Mouse (Mus musculus) embryonic facial prominence, embryonic 11.5 days (tissue): ENCODE data around the gene Prim1. TPM values are rescaled to one million over a fixed set of nuclear protein-coding genes. Genes with fewer than 3 reads are reported as not detected.

Source experiments
- ATAC-seq: fragments of 200-750 bp; cut with Nextera tagmentation; replicated peaks from 2 replicates; pipeline ENCODE4 v1.8.0; 2017; ENCODE audit warnings: low read depth; ENCODE audit not compliant: insufficient number of reproducible peaks, low FRiP score, low TSS enrichment
- DNase-seq: peaks from one replicate; pipeline ENCODE4 v3.0.0-alpha.2; 2015; ENCODE audit warnings: low spot score
- H3K27ac ChIP-seq: fragments of 300-500 bp; sonication (generic); replicated peaks from 2 replicates; pipeline ENCODE4 v1.5.1; 2014; ENCODE audit warnings: mild to moderate bottlenecking, low read depth, low read length, control low read depth
- H3K27me3 ChIP-seq: fragments of 300-500 bp; sonication (generic); 2 replicates; pipeline ENCODE4 v1.6.1; 2014; ENCODE audit warnings: mild to moderate bottlenecking, low read length, moderate library complexity, mixed read lengths; ENCODE audit not compliant: control insufficient read depth, insufficient read depth
- H3K36me3 ChIP-seq: fragments of 300-500 bp; sonication (generic); replicated peaks from 2 replicates; pipeline ENCODE4 v1.6.1; 2014; ENCODE audit warnings: low read depth, mild to moderate bottlenecking, low read length, moderate library complexity, mixed read lengths; ENCODE audit not compliant: control insufficient read depth, insufficient read depth
- H3K4me1 ChIP-seq: fragments of 300-500 bp; sonication (generic); 2 replicates; pipeline ENCODE4 v1.6.1; 2014; ENCODE audit warnings: low read length, mixed read lengths; ENCODE audit not compliant: control insufficient read depth, insufficient read depth
- H3K4me2 ChIP-seq: fragments of 300-500 bp; sonication (generic); 2 replicates; pipeline ENCODE4 v1.6.1; 2014; ENCODE audit warnings: low read depth, mild to moderate bottlenecking, control low read depth, low read length, moderate library complexity
- H3K4me3 ChIP-seq: fragments of 300-500 bp; sonication (generic); 2 replicates; pipeline ENCODE4 v1.5.1; 2014; ENCODE audit warnings: low read depth, low read length, control low read depth
- H3K9ac ChIP-seq: fragments of 300-500 bp; sonication (generic); replicated peaks from 2 replicates; pipeline ENCODE4 v1.6.1; 2014; ENCODE audit warnings: mild to moderate bottlenecking, control low read depth, low read length
- H3K9me3 ChIP-seq: fragments of 300-500 bp; sonication (generic); replicated peaks from 2 replicates; pipeline ENCODE4 v1.6.1; 2016; ENCODE audit warnings: mild to moderate bottlenecking, low read length, inconsistent platforms, mixed read lengths; ENCODE audit not compliant: control insufficient read depth
- WGBS: fragments of 180-500 bp; shearing (Covaris S2); extraction: QIAGEN DNeasy Blood & Tissue Kit; methylation state at CpG from one replicate; pipeline ENCODE4 v1.1.7; 2014; 5-methylcytosine and 5-hydroxymethylcytosine counted together
- polyA plus RNA-seq: library from polyadenylated mRNA; unstranded; fragments of >200 nt; fragmentation: Nextera tagmentation; extraction: Ambion mirVana; gene quantifications from 2 replicates; pipeline ENCODE4 v1.2.1, GENCODE M21; 2014

The Prim1 gene
- polyA plus RNA-seq, 1 experiment from 2014 or later: 132 TPM

GRCm38 (mm10) chr10:127985601-127986000 lies 29.4 kb upstream of the Prim1 start:
- no peaks in the 10 kb centered on the region for H3K27me3 ChIP-seq
- no peaks in the 10 kb centered on the region for H3K9me3 ChIP-seq
- ATAC-seq: no peak
- no peak overlapping the region for H3K4me2 ChIP-seq
- H3K4me3 ChIP-seq: no peak overlapping the region
- DNase-seq: no peak
- no peak overlapping the region for H3K27ac ChIP-seq
- H3K9ac ChIP-seq: no peak overlapping the region
- no peaks in the 10 kb centered on the region for H3K36me3 ChIP-seq
- no peaks in the 10 kb centered on the region for H3K4me1 ChIP-seq
- WGBS: 34% methylated on average over 8 of the region's 8 CpGs

- Histone ChIP-seq H3K27me3 (no peaks in the 10 kb centered on the region), H3K27ac (no peak overlapping the region), H3K9me3 (no peaks in the 10 kb centered on the region), H3K4me2 (no peak overlapping the region), H3K36me3 (no peaks in the 10 kb centered on the region), H3K9ac (no peak overlapping the region), H3K4me3 (no peak overlapping the region), H3K4me1 (no peaks in the 10 kb centered on the region)
- WGBS: 93% methylated on average over 3 of the region's 3 CpGs
- DNase-seq (no peak), ATAC-seq (no peak)
Observed at GRCm38 (mm10) chr10:127996690-127997089, 18.3 kb upstream of the Prim1 start.

- ATAC-seq: no peak
- 92% methylated on average over 1 of the region's 1 CpGs for WGBS
- no peak overlapping the region for H3K9ac ChIP-seq
- no peak for DNase-seq
- no peaks in the 10 kb centered on the region for H3K36me3 ChIP-seq
- no peaks in the 10 kb centered on the region for H3K4me1 ChIP-seq
- no peak overlapping the region for H3K27ac ChIP-seq
- H3K4me3 ChIP-seq: no peak overlapping the region
- H3K27me3 ChIP-seq: no peaks in the 10 kb centered on the region
- no peaks in the 10 kb centered on the region for H3K9me3 ChIP-seq
- no peak overlapping the region for H3K4me2 ChIP-seq
Observed at GRCm38 (mm10) chr10:127998260-127998659, 16.7 kb upstream of the Prim1 start.

- H3K36me3 ChIP-seq: no peaks in the 10 kb centered on the region
- no peak overlapping the region for H3K4me3 ChIP-seq
- DNase-seq (no peak), ATAC-seq (no peak)
- WGBS: 83% methylated on average over 3 of the region's 3 CpGs
- no peaks in the 10 kb centered on the region for H3K4me1 ChIP-seq
- no peaks in the 10 kb centered on the region for H3K9me3 ChIP-seq
- no peak overlapping the region for H3K27ac ChIP-seq
- H3K27me3 ChIP-seq: no peaks in the 10 kb centered on the region
- no peak overlapping the region for H3K9ac ChIP-seq
- H3K4me2 ChIP-seq: no peak overlapping the region
Observed at GRCm38 (mm10) chr10:128003281-128003801, 11.6 kb upstream of the Prim1 start.

- no peak for DNase-seq
- H3K27ac ChIP-seq: no peak overlapping the region
- no peaks in the 10 kb centered on the region for H3K4me1 ChIP-seq
- ATAC-seq: no peak
- no peak overlapping the region for H3K4me2 ChIP-seq
- H3K9ac ChIP-seq: no peak overlapping the region
- no peaks in the 10 kb centered on the region for H3K36me3 ChIP-seq
- no peaks in the 10 kb centered on the region for H3K27me3 ChIP-seq
- 77% methylated on average over 10 of the region's 10 CpGs for WGBS
- no peak overlapping the region for H3K4me3 ChIP-seq
- H3K9me3 ChIP-seq: no peaks in the 10 kb centered on the region
Observed at GRCm38 (mm10) chr10:128004918-128005317, 10.1 kb upstream of the Prim1 start.

GRCm38 (mm10) chr10:128005479-128005878 lies 9.5 kb upstream of the Prim1 start:
- Histone ChIP-seq H3K27ac (no peak overlapping the region), H3K4me3 (no peak overlapping the region), H3K27me3 (no peaks in the 10 kb centered on the region), H3K4me2 (no peak overlapping the region), H3K9me3 (no peaks in the 10 kb centered on the region), H3K36me3 (no peaks in the 10 kb centered on the region), H3K9ac (no peak overlapping the region), H3K4me1 (no peaks in the 10 kb centered on the region)
- DNase-seq (no peak), ATAC-seq (no peak)
- WGBS: 85% methylated on average over 8 of the region's 8 CpGs

GRCm38 (mm10) chr10:128007446-128007845 lies 7.5 kb upstream of the Prim1 start, which contains the start of gene Hsd17b6:
Gene Hsd17b6 (minus strand): TSS chr10:128007611.
- H3K4me3 ChIP-seq: no peak within 1 kb of the TSS
- H3K4me1 ChIP-seq: no peaks in the 10 kb centered on the region
- H3K4me2 ChIP-seq: no peak within 1 kb of the TSS
- no peak within 1 kb of the TSS for H3K27ac ChIP-seq
- H3K9ac ChIP-seq: no peak within 1 kb of the TSS
- H3K9me3 ChIP-seq: no peaks in the 10 kb centered on the region
- 84% methylated on average over 1 of the region's 1 CpGs for WGBS
- ATAC-seq (no peak), DNase-seq (no peak)
- no peaks in the 10 kb centered on the region for H3K27me3 ChIP-seq
- no peaks in the 10 kb centered on the region for H3K36me3 ChIP-seq

- H3K4me1 ChIP-seq: no peaks in the 10 kb centered on the region
- no peaks in the 10 kb centered on the region for H3K9me3 ChIP-seq
- no peak overlapping the region for H3K4me2 ChIP-seq
- peak; percentile 94 for DNase-seq
- no peak overlapping the region for H3K27ac ChIP-seq
- H3K27me3 ChIP-seq: no peaks in the 10 kb centered on the region
- peak; percentile 87 for ATAC-seq
- H3K9ac ChIP-seq: no peak overlapping the region
- no peak overlapping the region for H3K4me3 ChIP-seq
- no peaks in the 10 kb centered on the region for H3K36me3 ChIP-seq
- 11% methylated on average over 4 of the region's 4 CpGs for WGBS
Observed at GRCm38 (mm10) chr10:128008207-128008889, 6.6 kb upstream of the Prim1 start.
